Mouse (Mus musculus) lung, embryonic 14.5 days (tissue): ENCODE measurements around the gene Rpap3. TPM values are rescaled to one million over a fixed set of nuclear protein-coding genes. Genes with fewer than 3 reads are reported as not detected.

Experiments
- ATAC-seq: fragments of 200-750 bp; cut with Nextera tagmentation; 2 replicates; pipeline ENCODE4 v1.8.0; 2017; ENCODE audit warnings: mild to moderate bottlenecking, moderate TSS enrichment, moderate library complexity; ENCODE audit not compliant: insufficient read depth
- DNase-seq: peaks from one replicate; pipeline ENCODE4 v3.0.0-alpha.2; 2015
- H3K27ac ChIP-seq: fragments of 300-500 bp; sonication (generic); 2 replicates; pipeline ENCODE4 v1.5.1; 2014; ENCODE audit warnings: low read depth, mild to moderate bottlenecking, moderate library complexity
- H3K27me3 ChIP-seq: fragments of 300-500 bp; sonication (generic); 2 replicates; pipeline ENCODE4 v1.6.1; 2014; ENCODE audit warnings: low read length, control low read depth; ENCODE audit not compliant: insufficient read depth
- H3K36me3 ChIP-seq: fragments of 300-500 bp; sonication (generic); 2 replicates; pipeline ENCODE4 v1.6.1; 2014; ENCODE audit warnings: control low read depth; ENCODE audit not compliant: insufficient read depth
- H3K4me1 ChIP-seq: fragments of 300-500 bp; sonication (generic); 2 replicates; pipeline ENCODE4 v1.6.1; 2014; ENCODE audit warnings: antibody characterized with exemption, control low read depth; ENCODE audit not compliant: insufficient read depth
- H3K4me2 ChIP-seq: fragments of 300-500 bp; sonication (generic); 2 replicates; pipeline ENCODE4 v1.6.1; 2014; ENCODE audit warnings: mild to moderate bottlenecking
- H3K4me3 ChIP-seq: fragments of 300-500 bp; sonication (generic); 2 replicates; pipeline ENCODE4 v1.5.1; 2014; ENCODE audit warnings: low read depth, low read length
- H3K9ac ChIP-seq: fragments of 300-500 bp; sonication (generic); 2 replicates; pipeline ENCODE4 v1.6.1; 2014
- H3K9me3 ChIP-seq: fragments of 300-500 bp; sonication (generic); 2 replicates; pipeline ENCODE4 v1.6.1; 2016; ENCODE audit warnings: low read depth, low read length, control low read depth
- CTCF ChIP-seq: IDR thresholded peaks from 2 replicates; pipeline ENCODE4 v1.5.1; 2016; ENCODE audit warnings: antibody characterized with exemption, low read depth
- WGBS: fragments of 180-500 bp; shearing (Covaris S2); extraction: QIAGEN DNeasy Blood & Tissue Kit; methylation state at CpG from one replicate; pipeline ENCODE4 v1.1.7; 2014; 5-methylcytosine and 5-hydroxymethylcytosine counted together
- polyA plus RNA-seq: library from polyadenylated mRNA; unstranded; fragments of >200 nt; fragmentation: Nextera tagmentation; extraction: Ambion mirVana; gene quantifications from 2 replicates; pipeline ENCODE4 v1.2.1, GENCODE M21; 2014

Rpap3 gene
- polyA plus RNA-seq, 1 experiment from 2014 or later, result 40.7 TPM

DNA sequence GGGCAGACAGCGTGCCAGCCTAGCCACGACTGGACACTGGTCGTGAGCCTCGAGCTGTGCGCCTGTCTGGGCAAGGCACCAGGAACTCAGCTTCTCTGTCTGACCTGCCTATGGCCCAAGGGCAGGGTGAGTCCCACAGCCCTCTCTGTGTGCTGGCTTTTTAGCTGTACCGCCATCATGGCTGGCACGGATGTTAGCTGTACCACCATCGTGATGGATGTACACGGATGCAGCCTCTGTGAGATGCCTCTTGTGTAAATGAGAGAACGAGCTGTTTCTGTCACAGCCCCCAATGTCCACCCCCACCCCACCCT, 39.2 kb downstream of the Rpap3 start:
- no peaks in the 10 kb centered on the region for H3K4me1 ChIP-seq
- 91% methylated on average over 10 of the region's 10 CpGs for WGBS
- H3K4me2 ChIP-seq, result no peak overlapping the region
- no peaks in the 10 kb centered on the region for H3K9me3 ChIP-seq
- no peak overlapping the region for H3K9ac ChIP-seq
- no peak overlapping the region for H3K4me3 ChIP-seq
- ATAC-seq (no peak), DNase-seq (no peak)
- H3K27me3 ChIP-seq, result no peaks in the 10 kb centered on the region
- no peaks in the 10 kb centered on the region for H3K36me3 ChIP-seq
- no peak overlapping the region for H3K27ac ChIP-seq
- TF ChIP-seq CTCF, result no peak

DNA sequence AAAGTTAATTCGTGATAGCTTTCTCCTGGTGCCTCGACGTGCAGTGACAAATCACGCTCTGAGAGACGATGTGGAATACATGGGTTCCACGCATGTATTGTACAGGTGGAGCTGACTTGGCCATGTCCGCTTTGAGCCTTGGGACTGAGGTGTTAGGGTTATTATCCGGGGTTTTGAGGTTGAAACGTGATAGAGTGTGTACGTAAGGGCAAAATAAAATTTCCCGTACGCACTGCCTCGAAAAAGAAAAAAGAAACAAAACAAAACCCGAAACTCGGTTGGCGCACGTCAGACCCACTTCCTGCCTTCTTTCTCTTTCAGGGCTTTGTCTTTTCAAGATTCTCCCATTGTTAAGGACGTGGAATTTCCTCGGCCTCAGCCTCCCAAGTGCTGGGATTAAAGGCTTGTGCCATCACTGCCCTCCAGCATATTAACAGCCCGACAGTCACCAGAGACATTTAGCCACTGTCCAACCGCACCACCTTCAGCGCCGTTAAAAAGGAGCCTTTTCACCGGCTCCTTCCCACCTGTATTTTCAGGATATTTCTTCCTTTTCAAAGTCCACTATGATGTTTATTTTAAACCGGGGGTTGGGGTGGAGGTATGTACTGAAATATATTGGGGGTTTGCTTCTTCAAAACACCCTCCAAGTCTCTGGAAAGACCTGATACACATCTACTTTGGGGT, 39.7 kb downstream of the Rpap3 start:
- H3K9ac ChIP-seq, result no peak overlapping the region
- no peak overlapping the region for H3K4me2 ChIP-seq
- H3K4me3 ChIP-seq, result no peak overlapping the region
- TF ChIP-seq CTCF, result no peak
- DNase-seq, result no peak
- no peaks in the 10 kb centered on the region for H3K9me3 ChIP-seq
- 76% methylated on average over 25 of the region's 25 CpGs for WGBS
- no peak for ATAC-seq
- no peaks in the 10 kb centered on the region for H3K36me3 ChIP-seq
- no peaks in the 10 kb centered on the region for H3K4me1 ChIP-seq
- H3K27ac ChIP-seq, result no peak overlapping the region
- no peaks in the 10 kb centered on the region for H3K27me3 ChIP-seq

DNA sequence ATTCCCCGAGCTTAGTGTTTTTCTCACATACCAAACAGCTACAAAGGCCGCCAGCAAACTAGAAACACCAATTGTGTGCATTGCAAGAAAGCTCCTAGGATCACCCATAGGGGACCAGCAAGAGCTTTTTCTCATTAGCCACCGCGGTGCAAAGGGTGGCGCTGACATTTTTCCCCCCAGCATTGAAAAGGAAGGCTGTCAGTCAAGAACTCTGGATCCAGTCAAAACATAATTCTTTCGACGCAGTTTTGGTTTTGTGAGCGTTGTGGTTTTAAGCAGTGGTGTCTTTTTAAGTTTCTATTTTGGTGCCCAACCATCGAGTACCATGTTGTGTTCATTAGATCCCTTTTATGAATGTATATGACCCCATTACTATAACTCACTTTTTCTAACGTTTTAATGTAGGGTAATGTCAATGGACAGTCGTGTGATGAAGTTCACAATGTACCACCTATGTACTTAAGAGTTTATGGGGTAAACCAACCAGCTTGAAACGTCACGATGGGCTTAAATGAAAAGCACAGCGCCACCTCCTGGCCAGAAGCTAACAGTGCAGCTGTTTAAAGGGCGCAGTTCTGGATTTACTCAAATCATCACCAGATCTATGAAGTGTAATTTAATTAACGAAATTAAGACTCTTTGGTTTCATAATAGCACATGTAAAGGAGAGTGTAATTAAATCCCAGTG, 40.5 kb downstream of the Rpap3 start:
- no peak overlapping the region for H3K27ac ChIP-seq
- peak; percentile 78 for TF ChIP-seq CTCF
- no peaks in the 10 kb centered on the region for H3K27me3 ChIP-seq
- 60% methylated on average over 16 of the region's 16 CpGs for WGBS
- DNase-seq, result peak; percentile 55
- no peaks in the 10 kb centered on the region for H3K36me3 ChIP-seq
- no peak overlapping the region for H3K4me2 ChIP-seq
- no peak overlapping the region for H3K9ac ChIP-seq
- H3K4me3 ChIP-seq, result no peak overlapping the region
- ATAC-seq, result no peak
- no peaks in the 10 kb centered on the region for H3K9me3 ChIP-seq
- no peaks in the 10 kb centered on the region for H3K4me1 ChIP-seq

DNA sequence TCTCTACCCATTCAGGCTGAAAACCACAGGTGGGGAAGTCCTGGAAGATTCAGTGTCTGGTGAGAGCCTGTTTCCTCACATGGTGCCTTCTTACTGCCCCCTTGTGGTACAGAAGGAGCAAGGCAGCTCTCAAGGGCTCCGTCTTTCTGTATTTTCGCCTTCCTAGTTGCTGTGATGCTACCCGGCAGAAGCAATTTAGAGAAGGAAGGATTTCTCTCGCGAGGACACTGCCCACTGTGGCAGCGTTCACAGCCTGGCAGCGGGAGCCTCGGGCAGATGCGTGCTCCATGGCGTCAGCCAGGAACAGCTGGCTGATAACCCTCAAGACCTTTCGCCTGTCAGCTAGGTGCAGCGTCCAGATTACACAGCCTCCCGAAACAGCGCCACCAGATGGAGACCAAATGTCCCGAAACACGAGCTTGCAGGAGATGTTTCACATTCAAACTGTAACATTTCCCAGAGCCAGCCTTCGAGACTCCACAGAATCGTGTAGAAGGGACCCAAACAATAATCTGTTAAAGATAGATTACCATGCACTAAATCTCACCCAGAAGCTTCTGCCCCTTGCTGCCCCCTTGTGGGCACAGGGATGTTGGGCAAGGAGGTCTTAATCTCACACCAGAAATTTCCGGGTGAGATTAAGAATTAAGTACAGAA, 41.7 kb downstream of the Rpap3 start:
- TF ChIP-seq CTCF, result peak; percentile 84
- peak; percentile 91 for DNase-seq
- peak overlapping the region; percentile 34 for H3K4me3 ChIP-seq
- H3K27me3 ChIP-seq, result no peaks in the 10 kb centered on the region
- H3K9ac ChIP-seq, result peak overlapping the region; percentile 37
- H3K36me3 ChIP-seq, result no peaks in the 10 kb centered on the region
- H3K9me3 ChIP-seq, result no peaks in the 10 kb centered on the region
- 5% methylated on average over 19 of the region's 19 CpGs for WGBS
- peak; percentile 50 for ATAC-seq
- peak overlapping the region; percentile 71 for H3K4me2 ChIP-seq
- H3K4me1 ChIP-seq, result no peaks in the 10 kb centered on the region
- no peak overlapping the region for H3K27ac ChIP-seq

DNA sequence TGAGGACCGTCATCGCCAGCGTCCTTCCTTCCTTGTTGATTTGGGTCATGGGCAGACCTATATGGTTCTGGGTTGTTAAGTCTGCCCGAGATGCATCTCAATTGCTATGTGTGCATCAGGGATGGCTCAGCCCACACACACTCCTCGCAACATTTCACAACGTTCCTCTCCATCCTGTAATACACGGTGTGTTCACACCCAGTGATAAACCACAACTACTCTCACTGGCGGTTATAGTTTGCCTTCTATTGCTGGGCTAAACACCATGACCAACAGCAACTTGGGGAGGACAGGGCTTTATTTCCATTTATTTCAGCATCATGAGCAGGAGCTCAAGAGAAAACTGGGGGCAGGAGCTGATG, 46.9 kb downstream of the Rpap3 start:
- H3K4me2 ChIP-seq, result no peak overlapping the region
- no peaks in the 10 kb centered on the region for H3K9me3 ChIP-seq
- H3K27me3 ChIP-seq, result no peaks in the 10 kb centered on the region
- H3K4me1 ChIP-seq, result no peaks in the 10 kb centered on the region
- no peaks in the 10 kb centered on the region for H3K36me3 ChIP-seq
- no peak for DNase-seq
- no peak overlapping the region for H3K9ac ChIP-seq
- no peak overlapping the region for H3K4me3 ChIP-seq
- ATAC-seq, result no peak
- H3K27ac ChIP-seq, result no peak overlapping the region
- 88% methylated on average over 8 of the region's 8 CpGs for WGBS
- no peak for TF ChIP-seq CTCF

DNA sequence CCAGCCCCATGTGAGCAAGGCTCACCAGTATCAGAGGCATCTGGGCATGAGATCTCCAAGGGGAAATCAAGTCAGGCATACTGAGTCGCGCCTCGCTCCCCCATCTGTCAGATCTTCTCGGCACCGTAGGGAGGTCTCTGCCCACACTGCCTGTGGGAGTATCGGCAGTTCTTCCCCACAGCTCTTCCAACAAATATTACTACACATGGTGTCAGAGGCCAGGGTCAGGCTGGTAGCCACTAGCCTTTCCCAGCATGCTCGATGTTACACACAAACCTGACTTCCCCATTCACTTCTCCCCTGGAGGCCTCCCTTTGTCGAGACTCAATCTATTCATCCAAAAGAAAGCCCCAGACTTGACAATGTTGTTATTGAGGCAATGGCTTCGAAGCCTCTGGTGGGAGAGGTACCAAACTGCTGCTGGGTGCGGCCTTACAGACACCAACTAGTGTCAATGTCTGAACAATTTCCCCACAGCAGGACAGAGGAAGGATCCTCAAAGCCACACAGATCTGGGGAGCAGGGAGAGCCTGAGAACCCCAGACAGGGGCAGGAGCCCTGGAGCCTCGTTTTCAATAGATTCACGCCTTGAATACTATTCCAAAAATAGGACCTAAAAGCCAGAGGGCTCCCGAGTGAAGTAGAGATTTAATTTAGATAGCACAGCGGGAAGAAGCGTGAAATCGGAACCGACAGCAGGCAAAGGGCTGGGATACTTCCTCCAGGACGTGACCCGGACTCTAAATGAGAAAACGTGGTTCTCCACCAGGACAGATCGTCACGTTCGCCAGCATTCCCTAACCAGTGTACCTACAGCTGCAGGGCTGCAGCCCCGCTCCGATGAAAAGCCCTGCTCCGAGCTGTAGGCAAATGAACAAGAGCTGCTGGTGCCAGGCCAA, 47.5 kb downstream of the Rpap3 start:
- 76% methylated on average over 26 of the region's 26 CpGs for WGBS
- no peak overlapping the region for H3K4me3 ChIP-seq
- TF ChIP-seq CTCF, result no peak
- ATAC-seq (no peak), DNase-seq (no peak)
- no peak overlapping the region for H3K4me2 ChIP-seq
- no peak overlapping the region for H3K9ac ChIP-seq
- H3K36me3 ChIP-seq, result no peaks in the 10 kb centered on the region
- H3K27me3 ChIP-seq, result no peaks in the 10 kb centered on the region
- no peak overlapping the region for H3K27ac ChIP-seq
- no peaks in the 10 kb centered on the region for H3K4me1 ChIP-seq
- no peaks in the 10 kb centered on the region for H3K9me3 ChIP-seq

DNA sequence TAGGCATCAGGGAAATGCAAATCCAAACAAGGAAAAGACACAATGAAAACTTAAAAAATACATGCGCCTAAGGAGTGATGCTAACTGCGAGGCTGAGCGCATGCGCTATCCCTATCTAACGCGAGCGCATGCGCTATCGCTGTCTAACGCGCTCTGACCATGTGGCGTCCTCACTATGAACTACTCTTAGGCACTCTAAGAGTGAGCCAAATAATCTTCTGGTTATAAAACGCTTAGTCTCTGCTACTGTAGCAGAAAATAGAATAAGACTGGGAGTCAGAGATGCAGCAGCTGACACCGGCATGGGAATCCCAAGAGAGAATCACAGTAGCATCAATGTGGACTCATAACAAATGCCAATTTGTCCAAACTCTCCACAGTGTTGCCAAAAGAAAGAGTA, 48.2 kb downstream of the Rpap3 start:
- Histone ChIP-seq H3K27me3 (no peaks in the 10 kb centered on the region), H3K9me3 (no peaks in the 10 kb centered on the region), H3K36me3 (no peaks in the 10 kb centered on the region), H3K4me1 (no peaks in the 10 kb centered on the region), H3K27ac (no peak overlapping the region), H3K4me3 (no peak overlapping the region), H3K9ac (no peak overlapping the region), H3K4me2 (no peak overlapping the region)
- DNase-seq (no peak), ATAC-seq (no peak)
- no peak for TF ChIP-seq CTCF
- 92% methylated on average over 14 of the region's 14 CpGs for WGBS
